Mouse (Mus musculus) forebrain, embryonic 15.5 days (tissue): ENCODE data around the gene Gm11168. TPM values are rescaled to one million over a fixed set of nuclear protein-coding genes. Genes with fewer than 3 reads are reported as not detected.
"Not testable (repeated sequence)": the region's sequence is repeated elsewhere in the genome, so short reads cannot be mapped to it uniquely, and the experiment has no call there.

Source experiments
- ATAC-seq: fragments of 200-750 bp; cut with Nextera tagmentation; replicated peaks from 2 replicates; pipeline ENCODE4 v1.8.0; 2017; ENCODE audit warnings: mild to moderate bottlenecking, moderate TSS enrichment, moderate library complexity
- H3K27ac ChIP-seq: fragments of 300-500 bp; sonication (generic); replicated peaks from 2 replicates; pipeline ENCODE4 v1.5.1; 2015; ENCODE audit warnings: mild to moderate bottlenecking, inconsistent platforms
- H3K27me3 ChIP-seq: fragments of 300-500 bp; sonication (generic); 2 replicates; pipeline ENCODE4 v1.6.1; 2015; ENCODE audit warnings: inconsistent platforms
- H3K36me3 ChIP-seq: fragments of 300-500 bp; sonication (generic); 2 replicates; pipeline ENCODE4 v1.6.1; 2015; ENCODE audit warnings: mild to moderate bottlenecking, inconsistent platforms
- H3K4me1 ChIP-seq: fragments of 300-500 bp; sonication (generic); 2 replicates; pipeline ENCODE4 v1.6.1; 2015; ENCODE audit warnings: inconsistent platforms
- H3K4me2 ChIP-seq: fragments of 300-500 bp; sonication (generic); replicated peaks from 2 replicates; pipeline ENCODE4 v1.6.1; 2015; ENCODE audit warnings: mild to moderate bottlenecking, inconsistent platforms
- H3K4me3 ChIP-seq: fragments of 300-500 bp; sonication (generic); 2 replicates; pipeline ENCODE4 v1.5.1; 2015; ENCODE audit warnings: mild to moderate bottlenecking, inconsistent platforms
- H3K9ac ChIP-seq: fragments of 300-500 bp; sonication (generic); replicated peaks from 2 replicates; pipeline ENCODE4 v1.6.1; 2015; ENCODE audit warnings: mild to moderate bottlenecking, inconsistent platforms
- H3K9me3 ChIP-seq: fragments of 300-500 bp; sonication (generic); 2 replicates; pipeline ENCODE4 v1.6.1; 2016; ENCODE audit warnings: inconsistent platforms
- WGBS: fragments of 180-500 bp; shearing (Covaris S2); methylation state at CpG from one replicate; pipeline ENCODE4 v1.1.7; 2015; ENCODE audit warnings: mixed read lengths; 5-methylcytosine and 5-hydroxymethylcytosine counted together
- polyA plus RNA-seq: library from polyadenylated mRNA; unstranded; fragments of >200 nt; fragmentation: Nextera tagmentation; extraction: Ambion mirVana; gene quantifications from 2 replicates; pipeline ENCODE4 v1.2.1, GENCODE M21; 2015

Gene Gm11168
- not detected in 2 replicates for polyA plus RNA-seq

- H3K9ac ChIP-seq, H3K27ac ChIP-seq, H3K27me3 ChIP-seq, ATAC-seq, H3K36me3 ChIP-seq, H3K4me1 ChIP-seq, H3K4me2 ChIP-seq, H3K4me3 ChIP-seq: not testable (repeated sequence)
- WGBS = 75% methylated on average over 6 of the region's 14 CpGs
- H3K9me3 ChIP-seq = peaks cover 17% of the 10 kb centered on the region
Observed at GRCm38 (mm10) chr9:3002794-3003396, at the start of gene Gm11168. Gene Gm11168 (plus strand): TSS chr9:3003346.

GRCm38 (mm10) chr9:3000445-3000972 lies 2.6 kb upstream of the Gm11168 start, which contains the start of gene Gm10722:
Gene Gm10722 (plus strand): TSS chr9:3000922.
- 73% methylated on average over 12 of the region's 12 CpGs for WGBS
- not testable (repeated sequence) for ATAC-seq, H3K9ac ChIP-seq

GRCm38 (mm10) chr9:3001006-3001405 lies 2.1 kb upstream of the Gm11168 start:
- H3K36me3 ChIP-seq, H3K27ac ChIP-seq, H3K4me3 ChIP-seq, H3K4me1 ChIP-seq, H3K9ac ChIP-seq, H3K27me3 ChIP-seq, H3K4me2 ChIP-seq, ATAC-seq: not testable (repeated sequence)
- H3K9me3 ChIP-seq = peaks cover 12% of the 10 kb centered on the region
- WGBS = 66% methylated on average over 8 of the region's 8 CpGs

More at GRCm38 (mm10) chr9:3000445-3000972, 2.6 kb upstream of the Gm11168 start, which contains the start of gene Gm10722:
- not testable (repeated sequence) for H3K27me3 ChIP-seq, H3K4me1 ChIP-seq, H3K4me3 ChIP-seq, H3K4me2 ChIP-seq, H3K27ac ChIP-seq, H3K36me3 ChIP-seq
- H3K9me3 ChIP-seq = peaks cover 12% of the 10 kb centered on the region

- WGBS = 69% methylated on average over 9 of the region's 11 CpGs
- not testable (repeated sequence) for H3K9ac ChIP-seq, H3K27ac ChIP-seq, H3K4me1 ChIP-seq, H3K36me3 ChIP-seq, H3K4me2 ChIP-seq, H3K27me3 ChIP-seq, H3K4me3 ChIP-seq
- ATAC-seq = peak; percentile 90
- H3K9me3 ChIP-seq = peaks cover 14% of the 10 kb centered on the region
Observed at GRCm38 (mm10) chr9:3001948-3002659, 1.0 kb upstream of the Gm11168 start.

- 84% methylated on average over 1 of the region's 5 CpGs for WGBS
- ATAC-seq, H3K27me3 ChIP-seq, H3K4me3 ChIP-seq, H3K27ac ChIP-seq, H3K4me2 ChIP-seq, H3K4me1 ChIP-seq, H3K9ac ChIP-seq, H3K36me3 ChIP-seq: not testable (repeated sequence)
- H3K9me3 ChIP-seq = peaks cover 20% of the 10 kb centered on the region
Observed at GRCm38 (mm10) chr9:3006179-3006578, 3.0 kb downstream of the Gm11168 start.

GRCm38 (mm10) chr9:3006636-3007035 lies 3.5 kb downstream of the Gm11168 start:
- H3K9me3 ChIP-seq = peaks cover 20% of the 10 kb centered on the region
- not testable (repeated sequence) for H3K9ac ChIP-seq, H3K36me3 ChIP-seq, H3K4me2 ChIP-seq, H3K4me3 ChIP-seq, H3K27me3 ChIP-seq, H3K27ac ChIP-seq, H3K4me1 ChIP-seq
- ATAC-seq = peak; percentile 76
- WGBS = 74% methylated on average over 8 of the region's 8 CpGs

- WGBS = 75% methylated on average over 8 of the region's 9 CpGs
- ATAC-seq, H3K4me1 ChIP-seq, H3K4me2 ChIP-seq, H3K27me3 ChIP-seq, H3K9ac ChIP-seq, H3K27ac ChIP-seq, H3K4me3 ChIP-seq, H3K36me3 ChIP-seq: not testable (repeated sequence)
- H3K9me3 ChIP-seq = peaks cover 17% of the 10 kb centered on the region
Observed at GRCm38 (mm10) chr9:3007272-3007671, 4.1 kb downstream of the Gm11168 start.

- H3K27ac ChIP-seq, H3K9me3 ChIP-seq, H3K9ac ChIP-seq, H3K36me3 ChIP-seq, H3K4me1 ChIP-seq, H3K4me2 ChIP-seq, H3K27me3 ChIP-seq, H3K4me3 ChIP-seq: not testable (repeated sequence)
- WGBS = no CpG with 5 or more reads among the region's 5 CpGs
- ATAC-seq = 0 out of 2 replicates have a peak, but pooled peaks have one; percentile 55
Observed at GRCm38 (mm10) chr9:3009331-3009730, 6.2 kb downstream of the Gm11168 start.

GRCm38 (mm10) chr9:3012054-3012621 lies 9.0 kb downstream of the Gm11168 start:
- H3K27me3 ChIP-seq, ATAC-seq, H3K4me3 ChIP-seq, H3K27ac ChIP-seq, H3K9me3 ChIP-seq, H3K9ac ChIP-seq, H3K4me1 ChIP-seq, H3K4me2 ChIP-seq, H3K36me3 ChIP-seq: not testable (repeated sequence)
- 83% methylated on average over 3 of the region's 7 CpGs for WGBS

GRCm38 (mm10) chr9:3012733-3013279 lies 9.7 kb downstream of the Gm11168 start, which contains the start of gene Gm10721:
Gene Gm10721 (plus strand): TSS chr9:3013140.
- H3K4me3 ChIP-seq, H3K9ac ChIP-seq, H3K4me2 ChIP-seq, H3K27ac ChIP-seq, H3K27me3 ChIP-seq, H3K36me3 ChIP-seq, H3K9me3 ChIP-seq, H3K4me1 ChIP-seq: not testable (repeated sequence)
- peak; percentile 65; the same call in 1 of the 2 replicates for ATAC-seq
- 20% methylated on average over 1 of the region's 11 CpGs for WGBS

- ATAC-seq, H3K4me2 ChIP-seq, H3K27me3 ChIP-seq, H3K4me1 ChIP-seq, H3K36me3 ChIP-seq, H3K27ac ChIP-seq, H3K9ac ChIP-seq, H3K4me3 ChIP-seq, H3K9me3 ChIP-seq: not testable (repeated sequence)
- WGBS = 64% methylated on average over 5 of the region's 9 CpGs
Observed at GRCm38 (mm10) chr9:3015354-3015753, 12.2 kb downstream of the Gm11168 start, which contains the start of gene Gm10720. Gene Gm10720 (plus strand): TSS chr9:3015654.

- WGBS = 72% methylated on average over 6 of the region's 6 CpGs
- not testable (repeated sequence) for H3K4me3 ChIP-seq, H3K4me2 ChIP-seq, H3K4me1 ChIP-seq, H3K27me3 ChIP-seq, H3K9ac ChIP-seq, ATAC-seq, H3K27ac ChIP-seq, H3K9me3 ChIP-seq, H3K36me3 ChIP-seq
Observed at GRCm38 (mm10) chr9:3015896-3016295, 12.8 kb downstream of the Gm11168 start.
